Mouse (Mus musculus) lung, adult 2 months (tissue): Measurements from ENCODE around the gene Pde10a.

Experiments used
- CTCF ChIP-seq: fragments of 200-500 bp; IDR thresholded peaks from 2 replicates; pipeline ENCODE4 v1.5.1; 2011; ENCODE audit warnings: mild to moderate bottlenecking, low read length, control low read depth; ENCODE audit not compliant: insufficient read depth
- POLR2A ChIP-seq: fragments of 200-500 bp; IDR thresholded peaks from 2 replicates; pipeline ENCODE4 v1.6.1; 2011; ENCODE audit warnings: low read depth, mild to moderate bottlenecking, control low read depth, low read length, borderline replicate concordance; ENCODE audit errors: extremely low read depth

- TF ChIP-seq POLR2A, result no peak
- no peak for TF ChIP-seq CTCF
These were observed 346.9 kb downstream of the Pde10a start for GRCm38 (mm10) chr17:8871997-8872593.
